Mouse (Mus musculus) testis, adult 2 months (tissue): ENCODE results near the gene Ntn5.

ENCODE experiments used
- CTCF ChIP-seq: fragments of 200-500 bp; IDR thresholded peaks from 2 replicates; pipeline ENCODE4 v1.5.1; 2012; ENCODE audit warnings: low read depth, mild to moderate bottlenecking, inconsistent platforms, low read length, moderate library complexity; ENCODE audit not compliant: control insufficient read depth, insufficient read depth, insufficient replicate concordance
- POLR2A ChIP-seq: fragments of 200-500 bp; IDR thresholded peaks from 2 replicates; pipeline ENCODE4 v1.6.1; 2012; ENCODE audit warnings: low read depth, mild to moderate bottlenecking, inconsistent platforms, low read length, moderate library complexity; ENCODE audit not compliant: control insufficient read depth

- no peak for TF ChIP-seq CTCF
- no peak for TF ChIP-seq POLR2A
Observed at GRCm38 (mm10) chr7:45665303-45666138, 18.3 kb upstream of the Ntn5 start.
